Mouse (Mus musculus): ENCODE results near the gene Cacng7. TPM values are rescaled to one million over a fixed set of nuclear protein-coding genes. Genes with fewer than 3 reads are reported as not detected.
A peak's percentile ranks its signal among the peaks of the same experiment; 100 is the strongest.

Gene Cacng7
- polyA plus RNA-seq, 1 experiment = 1.1 TPM

- TF ChIP-seq CTCF (IDR thresholded peaks at IDR 0.05; ENCODE audit: control insufficient read depth, insufficient read depth, insufficient read length) (no peak), MYOD1 (IDR thresholded peaks at IDR 0.05; ENCODE audit: control insufficient read depth, insufficient read length, low read depth) (no peak), MYOG (IDR thresholded peaks at IDR 0.05; ENCODE audit: control insufficient read depth, extremely low read depth, insufficient read length) (no peak), CEBPB (IDR thresholded peaks at IDR 0.05; ENCODE audit: low read depth) (no peak), FOSL1 (IDR thresholded peaks at IDR 0.05; ENCODE audit: insufficient read depth, low read length, poor library complexity, severe bottlenecking) (no peak), USF1 (IDR thresholded peaks at IDR 0.05; ENCODE audit: low read depth) (no peak), MAX (IDR thresholded peaks at IDR 0.05) (no peak)
- no peaks in the 10 kb centered on the region for H3K27me3 ChIP-seq (ENCODE audit: control insufficient read depth, insufficient read depth, insufficient read length)
- peaks cover 78% of the 10 kb centered on the region for H3K79me2 ChIP-seq (ENCODE audit: control insufficient read depth, insufficient read depth)
- no peak overlapping the region for H3ac ChIP-seq (ENCODE audit: control insufficient read depth, insufficient read length, low read depth)
- H3K36me3 ChIP-seq (ENCODE audit: control insufficient read depth, insufficient read depth) = peaks cover 61% of the 10 kb centered on the region
- H3K79me3 ChIP-seq (ENCODE audit: low read depth) = peaks cover 60% of the 10 kb centered on the region
- H3K4me3 ChIP-seq (ENCODE audit: insufficient read depth, poor library complexity, severe bottlenecking) = no peak overlapping the region
Measured at GRCm38 (mm10) chr7:3294794-3295193, 38.0 kb upstream of the Cacng7 start.

GRCm38 (mm10) chr7:3295321-3296110, 37.2 kb upstream of the Cacng7 start:
- Histone ChIP-seq H3ac (ENCODE audit: control insufficient read depth, insufficient read length, low read depth) (no peak overlapping the region), H3K36me3 (ENCODE audit: control insufficient read depth, insufficient read depth) (peaks cover 68% of the 10 kb centered on the region), H3K4me3 (ENCODE audit: insufficient read depth, poor library complexity, severe bottlenecking) (no peak overlapping the region), H3K79me2 (ENCODE audit: control insufficient read depth, insufficient read depth) (peaks cover 75% of the 10 kb centered on the region), H3K27me3 (ENCODE audit: control insufficient read depth, insufficient read depth, insufficient read length) (no peaks in the 10 kb centered on the region), H3K79me3 (ENCODE audit: low read depth) (peaks cover 59% of the 10 kb centered on the region)
- TF ChIP-seq MYOG (IDR thresholded peaks at IDR 0.05; ENCODE audit: control insufficient read depth, extremely low read depth, insufficient read length) = no peak
- no peak for TF ChIP-seq CTCF (IDR thresholded peaks at IDR 0.05; ENCODE audit: control insufficient read depth, insufficient read depth, insufficient read length)
- TF ChIP-seq MYOD1 (IDR thresholded peaks at IDR 0.05; ENCODE audit: control insufficient read depth, insufficient read length, low read depth) = no peak
- no peak for TF ChIP-seq MAX (IDR thresholded peaks at IDR 0.05)
- TF ChIP-seq FOSL1 (IDR thresholded peaks at IDR 0.05; ENCODE audit: insufficient read depth, low read length, poor library complexity, severe bottlenecking) = no peak
- no peak for TF ChIP-seq USF1 (IDR thresholded peaks at IDR 0.05; ENCODE audit: low read depth)
- no peak for TF ChIP-seq CEBPB (IDR thresholded peaks at IDR 0.05; ENCODE audit: low read depth)

- H3K79me2 ChIP-seq (ENCODE audit: control insufficient read depth, insufficient read depth) = peaks cover 66% of the 10 kb centered on the region
- no peak overlapping the region for H3K4me3 ChIP-seq (ENCODE audit: insufficient read depth, poor library complexity, severe bottlenecking)
- no peak for TF ChIP-seq MYOG (IDR thresholded peaks at IDR 0.05; ENCODE audit: control insufficient read depth, extremely low read depth, insufficient read length)
- TF ChIP-seq MYOD1 (IDR thresholded peaks at IDR 0.05; ENCODE audit: control insufficient read depth, insufficient read length, low read depth) = no peak
- no peak for TF ChIP-seq FOSL1 (IDR thresholded peaks at IDR 0.05; ENCODE audit: insufficient read depth, low read length, poor library complexity, severe bottlenecking)
- no peak for TF ChIP-seq CTCF (IDR thresholded peaks at IDR 0.05; ENCODE audit: control insufficient read depth, insufficient read depth, insufficient read length)
- TF ChIP-seq MAX (IDR thresholded peaks at IDR 0.05) = no peak
- TF ChIP-seq USF1 (IDR thresholded peaks at IDR 0.05; ENCODE audit: low read depth) = no peak
- TF ChIP-seq CEBPB (IDR thresholded peaks at IDR 0.05; ENCODE audit: low read depth) = no peak
- H3K36me3 ChIP-seq (ENCODE audit: control insufficient read depth, insufficient read depth) = peaks cover 71% of the 10 kb centered on the region
- H3K79me3 ChIP-seq (ENCODE audit: low read depth) = peaks cover 54% of the 10 kb centered on the region
- H3ac ChIP-seq (ENCODE audit: control insufficient read depth, insufficient read length, low read depth) = no peak overlapping the region
- no peaks in the 10 kb centered on the region for H3K27me3 ChIP-seq (ENCODE audit: control insufficient read depth, insufficient read depth, insufficient read length)
Measured at GRCm38 (mm10) chr7:3296711-3297110, 36.0 kb upstream of the Cacng7 start.

DNA sequence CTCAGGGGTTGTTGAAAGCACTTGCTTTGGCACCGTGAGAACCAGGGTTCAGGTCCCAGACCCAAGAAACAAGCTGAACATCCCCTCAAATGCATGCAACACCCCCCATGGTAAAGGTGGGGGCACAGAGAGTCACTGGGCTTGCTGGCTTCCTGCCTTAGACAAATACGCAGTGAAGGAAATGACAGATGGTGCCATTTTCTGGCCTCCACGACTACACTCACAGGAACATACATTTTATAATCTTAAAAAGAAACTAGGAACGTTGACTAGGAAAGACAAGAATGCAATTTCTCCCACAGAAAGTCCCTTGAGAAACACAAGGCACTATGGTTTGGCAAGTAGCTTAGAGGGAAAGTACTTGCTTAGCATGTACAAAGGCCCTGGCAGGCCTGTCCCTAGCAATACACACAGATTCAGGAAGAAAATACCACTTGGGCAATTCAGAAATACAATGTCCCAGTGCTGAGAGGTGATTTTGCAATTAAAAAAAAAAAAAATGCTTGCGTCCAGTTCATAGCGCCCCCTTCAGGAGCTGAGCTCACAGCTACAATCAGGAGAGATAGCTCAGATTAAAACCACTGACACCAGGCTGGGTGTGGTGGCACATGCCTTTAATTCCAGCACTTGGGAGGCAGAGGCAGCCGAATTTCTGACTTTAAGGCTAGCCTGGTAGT, 32.7 kb upstream of the Cacng7 start:
- Histone ChIP-seq H3K79me2 (ENCODE audit: control insufficient read depth, insufficient read depth) (peaks cover 34% of the 10 kb centered on the region), H3ac (ENCODE audit: control insufficient read depth, insufficient read length, low read depth) (no peak overlapping the region), H3K36me3 (ENCODE audit: control insufficient read depth, insufficient read depth) (peaks cover 54% of the 10 kb centered on the region), H3K79me3 (ENCODE audit: low read depth) (peaks cover 26% of the 10 kb centered on the region), H3K4me3 (ENCODE audit: insufficient read depth, poor library complexity, severe bottlenecking) (no peak overlapping the region), H3K27me3 (ENCODE audit: control insufficient read depth, insufficient read depth, insufficient read length) (no peaks in the 10 kb centered on the region)
- TF ChIP-seq CTCF (IDR thresholded peaks at IDR 0.05; ENCODE audit: control insufficient read depth, insufficient read depth, insufficient read length) = peak; percentile 25
- no peak for TF ChIP-seq MYOG (IDR thresholded peaks at IDR 0.05; ENCODE audit: control insufficient read depth, extremely low read depth, insufficient read length)
- no peak for TF ChIP-seq MAX (IDR thresholded peaks at IDR 0.05)
- TF ChIP-seq CEBPB (IDR thresholded peaks at IDR 0.05; ENCODE audit: low read depth) = no peak
- TF ChIP-seq USF1 (IDR thresholded peaks at IDR 0.05; ENCODE audit: low read depth) = no peak

- peaks cover 24% of the 10 kb centered on the region for H3K79me2 ChIP-seq (ENCODE audit: control insufficient read depth, insufficient read depth)
- no peak overlapping the region for H3K4me3 ChIP-seq (ENCODE audit: insufficient read depth, poor library complexity, severe bottlenecking)
- peaks cover 47% of the 10 kb centered on the region for H3K36me3 ChIP-seq (ENCODE audit: control insufficient read depth, insufficient read depth)
- H3K27me3 ChIP-seq (ENCODE audit: control insufficient read depth, insufficient read depth, insufficient read length) = no peaks in the 10 kb centered on the region
- peaks cover 16% of the 10 kb centered on the region for H3K79me3 ChIP-seq (ENCODE audit: low read depth)
- H3ac ChIP-seq (ENCODE audit: control insufficient read depth, insufficient read length, low read depth) = no peak overlapping the region
- TF ChIP-seq USF1 (IDR thresholded peaks at IDR 0.05; ENCODE audit: low read depth) (no peak), MYOD1 (IDR thresholded peaks at IDR 0.05; ENCODE audit: control insufficient read depth, insufficient read length, low read depth) (no peak), CTCF (IDR thresholded peaks at IDR 0.05; ENCODE audit: control insufficient read depth, insufficient read depth, insufficient read length) (no peak), CEBPB (IDR thresholded peaks at IDR 0.05; ENCODE audit: low read depth) (no peak), MYOG (IDR thresholded peaks at IDR 0.05; ENCODE audit: control insufficient read depth, extremely low read depth, insufficient read length) (no peak), FOSL1 (IDR thresholded peaks at IDR 0.05; ENCODE audit: insufficient read depth, low read length, poor library complexity, severe bottlenecking) (no peak), MAX (IDR thresholded peaks at IDR 0.05) (no peak)
Measured at GRCm38 (mm10) chr7:3300891-3301627, 31.7 kb upstream of the Cacng7 start.
